Mouse (Mus musculus): ENCODE results near the gene Mta2. TPM values are rescaled to one million over a fixed set of nuclear protein-coding genes. Genes with fewer than 3 reads are reported as not detected.

Gene Mta2
- polyA plus RNA-seq, 1 experiment: 29.9 TPM

- peak; percentile 77 for DNase-seq (ENCODE audit: low spot score)
These were observed 12.2 kb upstream of the Mta2 start, which contains the start of the genes Rom1 and Eml3 for GRCm38 (mm10) chr19:8929224-8930088. Gene Rom1, minus strand, starts transcription at chr19:8929356. Gene Eml3, plus strand, starts transcription at chr19:8929552.

DNA sequence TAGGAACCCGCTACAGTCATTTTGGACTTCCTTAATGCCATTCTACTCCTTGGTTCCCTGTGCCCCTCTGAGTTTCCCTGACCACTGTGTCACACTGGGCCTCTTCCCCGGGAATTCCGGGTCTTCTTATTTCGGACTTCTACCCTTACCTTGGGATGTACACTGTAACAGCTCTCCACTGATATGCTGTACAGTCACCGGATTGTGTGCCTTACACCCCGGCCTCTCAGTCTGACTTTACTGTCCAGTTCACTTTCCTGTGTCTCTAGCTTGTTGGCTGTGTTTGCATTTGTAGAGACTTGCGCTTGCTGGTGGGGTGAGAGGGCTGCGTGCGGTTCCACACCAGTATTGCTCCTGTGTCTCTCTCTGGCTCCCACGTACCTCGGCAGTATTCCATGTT, 11.6 kb upstream of the Mta2 start:
- no peak for DNase-seq (ENCODE audit: low spot score)

DNA sequence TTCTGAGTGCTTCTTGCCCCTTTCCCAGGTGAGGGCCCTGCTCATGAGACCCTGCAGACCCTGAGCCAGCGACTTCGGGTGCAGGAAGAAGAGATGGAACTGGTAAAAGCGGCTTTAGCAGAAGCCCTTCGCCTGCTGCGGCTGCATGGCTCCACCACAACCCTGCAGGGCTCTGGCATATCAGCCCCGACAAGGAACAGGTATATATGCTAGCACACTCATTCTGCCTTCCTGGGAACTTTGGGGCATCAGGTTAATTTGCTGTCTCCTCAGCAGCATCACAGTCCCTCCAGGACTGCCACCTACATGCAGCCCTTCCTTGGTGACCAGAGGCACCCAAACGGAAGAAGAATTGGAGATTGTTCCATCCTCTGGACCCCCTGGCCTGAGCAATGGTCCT, 10.9 kb upstream of the Mta2 start:
- no peak for DNase-seq (ENCODE audit: low spot score)

DNA sequence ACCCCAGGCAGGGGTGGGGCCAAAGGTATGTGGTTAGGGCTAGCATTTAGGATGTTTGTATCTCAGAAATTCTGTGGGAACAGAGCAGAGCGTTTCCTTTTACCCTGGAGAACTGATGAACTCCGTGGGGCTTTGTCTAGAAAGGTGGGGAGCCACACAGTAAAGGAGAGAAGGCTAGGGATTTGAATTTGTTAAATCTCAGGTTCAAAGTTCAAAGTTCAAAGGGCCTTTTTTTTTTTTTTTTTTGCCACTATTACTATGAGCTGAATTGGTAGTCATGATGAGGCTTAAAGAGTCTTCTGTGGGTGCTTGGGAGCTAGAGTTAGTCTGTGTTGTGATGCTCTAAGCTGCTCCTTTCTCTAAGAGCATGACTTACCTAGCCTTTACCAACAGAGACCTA, 4.9 kb upstream of the Mta2 start:
- DNase-seq (ENCODE audit: low spot score): no peak

DNA sequence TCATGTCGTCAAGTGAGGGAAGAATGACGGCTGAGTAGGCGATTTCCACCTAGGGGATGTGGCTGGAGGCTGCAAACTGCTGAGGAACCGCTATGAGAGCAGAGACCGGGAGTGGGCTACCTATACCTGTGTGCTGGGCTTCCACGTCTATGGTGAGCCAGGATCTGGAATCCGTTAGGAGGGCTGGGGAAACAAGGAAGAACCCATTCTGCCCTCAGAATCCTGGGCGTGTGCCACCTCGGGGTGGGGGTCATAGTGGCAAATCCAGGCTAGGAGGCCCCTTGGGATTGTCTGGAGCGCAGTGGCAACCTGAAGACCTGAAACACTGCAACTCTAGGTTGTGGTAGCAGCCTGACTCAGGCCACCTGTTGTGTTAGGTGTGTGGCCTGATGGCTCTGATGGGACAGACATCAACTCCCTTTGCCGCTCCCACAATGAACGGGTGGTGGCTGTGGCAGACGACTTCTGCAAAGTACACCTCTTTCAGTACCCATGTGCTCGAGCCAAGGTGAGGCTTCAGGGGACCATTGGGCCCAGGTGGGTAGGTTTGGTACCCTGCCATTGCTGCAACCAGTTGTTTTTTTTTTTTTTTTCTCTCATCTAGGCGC, 1.0 kb upstream of the Mta2 start:
- no peak for DNase-seq (ENCODE audit: low spot score)

DNA sequence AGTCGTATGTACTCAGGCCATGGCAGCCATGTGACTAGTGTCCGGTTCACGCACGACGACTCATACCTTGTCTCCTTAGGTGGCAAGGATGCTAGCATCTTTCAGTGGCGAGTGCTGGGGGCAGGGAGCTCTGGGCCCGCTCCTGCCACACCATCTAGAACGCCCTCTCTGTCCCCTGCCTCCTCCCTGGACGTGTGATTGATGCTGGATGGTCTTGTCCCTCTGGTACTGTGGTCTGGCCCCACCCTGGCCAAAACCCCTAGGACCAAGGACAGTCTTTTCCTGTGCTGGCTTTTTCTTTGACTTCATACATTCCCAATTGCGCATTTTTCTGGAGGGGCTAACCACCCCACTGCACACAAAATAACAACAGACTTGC, 550 bp upstream of the Mta2 start:
- DNase-seq (ENCODE audit: low spot score): no peak

DNA sequence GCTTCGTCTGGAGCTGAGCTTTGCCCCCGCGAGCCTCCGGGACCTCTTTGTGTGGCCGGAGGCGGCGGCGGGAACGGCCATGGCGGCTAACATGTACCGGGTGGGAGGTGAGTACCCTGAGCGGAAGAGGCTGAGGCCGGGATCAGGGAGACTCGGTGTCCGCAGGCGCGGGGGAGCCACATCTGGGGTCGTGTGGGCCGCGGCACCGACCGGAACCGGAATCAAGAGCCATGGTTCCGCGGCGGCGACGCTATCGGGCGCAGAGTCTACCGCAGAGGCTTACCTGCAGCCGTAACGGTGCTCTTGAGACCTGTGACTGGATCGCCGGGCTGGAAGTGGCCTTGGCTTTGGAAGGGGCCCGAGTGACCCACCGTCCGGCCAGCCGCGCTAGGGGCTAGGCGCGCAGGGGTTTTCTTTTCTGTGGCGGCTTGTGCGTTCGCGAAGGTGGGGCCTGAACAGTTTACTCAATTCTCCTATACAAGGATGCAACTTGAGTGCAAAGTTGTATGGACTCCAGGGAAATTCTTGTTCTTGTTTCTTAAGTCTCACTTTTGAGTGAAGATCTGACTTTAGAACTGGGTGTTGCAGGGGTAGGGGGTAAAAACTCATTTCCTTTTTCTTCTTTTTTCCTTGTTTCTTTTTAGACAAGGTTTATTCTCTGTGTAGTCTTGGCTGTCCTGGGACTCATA, 745 bp downstream of the Mta2 start:
- no peak for DNase-seq (ENCODE audit: low spot score)

DNA sequence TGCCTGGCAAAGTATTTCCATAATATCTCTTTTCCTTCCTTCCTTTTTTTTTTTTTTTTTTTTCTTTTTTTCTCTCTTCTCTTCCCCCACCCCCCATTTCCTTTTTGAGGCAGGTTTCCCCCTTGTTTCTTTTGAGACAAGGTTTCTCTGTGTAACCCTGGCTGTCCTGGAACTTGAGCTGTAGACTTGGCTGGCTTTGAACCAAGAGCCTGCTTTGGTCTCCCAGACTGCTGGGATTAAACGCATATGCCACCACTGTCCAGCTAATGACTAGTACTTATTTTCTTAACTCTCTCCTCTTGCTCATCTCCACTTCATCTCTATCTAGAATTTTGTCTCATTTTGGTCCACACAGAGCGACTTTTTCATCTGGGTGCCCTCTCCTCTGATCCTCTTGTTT, 1.4 kb downstream of the Mta2 start:
- DNase-seq (ENCODE audit: low spot score): no peak

DNA sequence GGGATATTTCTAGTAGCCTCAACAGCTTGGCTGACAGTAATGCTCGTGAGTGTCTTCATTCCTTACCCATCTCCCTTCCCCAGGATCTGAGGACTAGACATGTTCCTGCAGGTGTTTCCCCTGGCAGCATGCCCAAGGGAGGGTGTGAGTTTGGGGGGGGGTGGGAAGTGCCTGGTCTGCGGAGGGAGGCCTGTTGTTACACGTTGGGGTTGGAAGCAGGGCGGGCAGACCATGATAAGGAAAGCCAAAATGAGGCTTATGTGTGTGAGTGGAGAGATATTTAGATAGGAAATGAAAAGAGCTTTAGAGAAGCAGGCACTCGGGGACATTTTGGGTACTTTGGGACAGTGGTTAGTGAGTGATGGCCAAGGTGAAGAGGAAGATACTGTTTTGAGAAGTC, 2.4 kb downstream of the Mta2 start:
- DNase-seq (ENCODE audit: low spot score): no peak

- DNase-seq (ENCODE audit: low spot score): no peak
These were observed 3.1 kb downstream of the Mta2 start for GRCm38 (mm10) chr19:8944750-8945149.

DNA sequence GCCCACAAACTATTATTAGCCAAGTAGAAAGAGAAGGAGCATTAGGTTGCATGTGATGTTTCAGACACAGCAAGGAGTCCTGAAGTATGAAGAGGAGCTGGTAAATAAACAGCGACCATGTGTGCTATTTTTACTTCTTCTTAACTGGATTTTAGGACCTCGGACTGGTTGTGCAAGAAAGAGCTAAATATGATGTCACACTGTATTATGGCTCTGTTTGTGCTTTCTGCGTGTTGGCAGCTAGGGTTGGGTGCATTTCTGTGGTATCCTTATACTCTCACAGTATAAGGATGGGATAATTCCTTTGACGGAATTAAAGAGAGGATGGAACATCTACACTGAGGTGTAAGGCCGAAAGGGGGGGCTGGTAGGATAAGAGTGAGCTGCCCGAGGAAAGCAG, 3.6 kb downstream of the Mta2 start:
- DNase-seq (ENCODE audit: low spot score): no peak

GRCm38 (mm10) chr19:8946929-8947328, 5.3 kb downstream of the Mta2 start:
- no peak for DNase-seq (ENCODE audit: low spot score)

DNA sequence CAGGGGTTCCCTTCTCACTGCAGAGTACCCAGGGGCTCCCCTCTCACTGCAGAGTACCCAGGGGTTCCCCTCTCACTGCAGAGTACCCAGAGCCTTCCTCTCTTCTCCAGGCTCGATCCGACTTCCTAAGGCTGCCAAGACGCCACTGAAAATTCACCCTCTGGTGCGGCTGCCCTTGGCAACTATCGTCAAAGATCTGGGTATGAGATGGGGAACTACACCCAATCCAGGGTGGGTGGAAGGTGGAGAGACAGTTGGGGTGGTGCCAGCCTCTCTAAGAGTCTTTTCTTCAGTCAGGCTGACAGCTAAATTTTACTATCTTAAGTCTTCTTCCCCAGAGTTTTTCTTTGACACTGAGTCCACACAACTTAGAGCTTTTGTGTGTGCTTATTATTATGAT, 8.5 kb downstream of the Mta2 start:
- no peak for DNase-seq (ENCODE audit: low spot score)

DNA sequence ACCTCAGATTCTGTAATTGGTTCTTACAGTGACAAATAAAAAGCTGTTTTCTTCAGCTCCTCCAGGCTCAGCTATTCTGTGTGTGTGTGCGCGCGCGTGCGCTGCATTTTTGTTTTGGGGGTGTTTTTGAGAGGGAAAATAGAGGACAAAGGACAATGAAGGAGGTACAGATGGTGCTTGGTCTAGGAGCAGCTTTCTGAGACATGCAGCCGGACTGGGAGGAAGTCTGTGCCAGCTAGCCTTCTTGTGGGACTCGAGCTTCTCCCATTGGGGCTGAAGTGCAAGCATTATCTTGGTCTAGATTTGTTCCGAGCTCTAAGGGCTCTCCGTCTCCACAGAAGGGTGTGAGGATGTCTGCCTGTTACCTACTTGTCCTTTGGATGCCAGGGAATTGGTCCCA, 10.6 kb downstream of the Mta2 start:
- DNase-seq (ENCODE audit: low spot score): no peak

DNA sequence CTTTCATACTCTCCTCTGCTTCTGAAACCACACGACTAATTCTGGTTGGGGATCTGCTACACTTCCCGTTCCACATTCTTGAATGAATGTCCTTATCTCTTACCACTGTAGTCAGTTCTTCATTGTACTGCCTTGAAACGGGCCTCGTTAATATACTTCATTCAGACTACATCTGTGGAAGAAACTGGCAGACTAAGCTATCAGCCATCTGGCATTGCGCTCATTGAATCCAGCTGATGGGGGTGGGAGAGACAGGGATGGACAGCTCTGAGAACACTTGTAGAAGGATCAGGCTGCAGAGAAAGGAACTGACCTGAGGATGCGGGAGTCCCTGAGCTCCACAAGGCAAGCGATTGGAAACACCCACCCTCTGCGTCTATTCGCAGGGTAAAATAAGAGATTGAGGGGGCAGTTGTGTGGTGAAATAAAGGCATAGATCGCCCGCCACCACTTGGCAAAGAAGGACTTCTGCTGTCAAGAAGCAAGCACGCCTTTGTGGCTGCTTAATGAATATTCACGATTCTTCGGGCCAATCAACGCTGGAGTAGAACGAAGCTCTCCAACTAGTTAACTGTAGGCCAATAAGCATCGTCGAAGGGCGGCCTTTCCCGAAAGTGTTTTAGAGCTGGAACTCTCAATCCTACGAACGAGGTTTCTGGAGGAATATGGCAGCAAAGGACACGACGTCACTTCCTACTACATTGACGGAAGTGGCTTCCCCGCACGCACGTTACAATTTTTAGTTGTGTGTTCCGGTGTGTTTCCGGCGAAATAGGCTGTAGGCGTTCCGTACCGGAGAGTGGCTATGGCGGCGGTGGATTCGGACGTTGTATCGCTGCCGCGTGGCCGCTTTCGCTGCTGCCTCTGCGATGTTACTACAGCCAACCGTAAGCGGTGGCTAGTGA, 11.7 kb downstream of the Mta2 start, which contains the start of gene Tut1:
TSS of gene Tut1 (plus strand) at position 713 of the 905 bp plus-strand sequence.
- DNase-seq (ENCODE audit: low spot score): peak; percentile 61

DNA sequence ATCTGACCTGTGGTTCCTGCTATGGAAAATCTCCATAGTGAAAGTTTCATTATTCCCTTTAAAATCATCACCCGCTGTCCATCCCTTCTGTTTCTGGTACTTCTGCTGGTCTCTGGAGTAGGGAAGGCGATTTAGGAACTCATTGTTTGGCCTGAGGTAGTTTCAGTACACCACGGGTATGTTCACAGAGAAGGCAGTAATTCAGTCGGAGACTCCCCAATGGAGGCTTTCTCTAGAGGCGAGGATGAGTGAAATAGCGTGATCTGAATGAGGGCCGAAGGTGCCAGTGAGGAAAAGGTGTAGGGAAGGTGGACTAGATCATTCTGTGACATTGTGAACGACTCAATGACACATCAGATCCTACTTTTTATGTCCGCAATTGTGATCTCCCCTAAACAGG, 12.5 kb downstream of the Mta2 start:
- DNase-seq (ENCODE audit: low spot score): no peak

DNA sequence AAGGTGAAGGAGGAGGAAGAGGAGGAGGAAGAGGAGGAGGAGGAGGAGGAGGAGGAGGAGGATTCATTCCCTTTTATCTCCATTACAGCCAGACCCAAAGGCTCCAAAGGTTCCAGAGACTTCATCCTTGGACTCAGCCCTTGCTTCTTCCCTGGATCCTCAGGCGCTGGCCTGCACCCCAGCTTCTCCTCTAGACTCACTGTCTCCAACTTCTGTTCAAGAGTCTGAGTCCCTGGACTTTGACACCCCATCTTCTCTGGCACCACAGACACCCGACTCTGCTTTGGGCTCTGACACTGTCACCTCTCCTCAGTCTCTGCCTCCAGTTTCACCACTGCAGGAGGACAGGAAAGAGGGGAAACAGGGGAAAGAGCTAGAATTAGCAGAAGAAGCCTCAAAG, 20.6 kb downstream of the Mta2 start:
- no peak for DNase-seq (ENCODE audit: low spot score)

DNA sequence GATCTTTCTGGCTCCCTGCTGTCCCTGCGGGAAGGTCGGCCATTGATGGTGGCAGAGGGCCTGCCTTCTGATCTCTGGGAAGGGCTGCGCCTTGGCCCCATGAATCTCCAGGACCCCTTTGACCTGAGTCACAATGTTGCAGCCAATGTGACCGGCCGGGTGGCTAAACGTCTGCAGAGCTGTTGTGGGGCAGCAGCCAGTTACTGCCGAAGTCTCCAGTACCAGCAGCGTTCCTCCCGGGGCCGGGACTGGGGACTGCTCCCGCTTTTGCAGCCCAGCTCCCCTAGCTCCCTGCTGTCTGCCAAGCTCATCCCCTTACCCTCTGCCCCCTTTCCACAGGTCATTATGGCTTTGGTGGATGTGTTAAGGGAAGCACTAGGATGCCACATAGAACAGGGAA, 23.4 kb downstream of the Mta2 start:
- no peak for DNase-seq (ENCODE audit: low spot score)

GRCm38 (mm10) chr19:8965771-8966170, 24.1 kb downstream of the Mta2 start:
- DNase-seq (ENCODE audit: low spot score): no peak

- no peak for DNase-seq (ENCODE audit: low spot score)
These were observed 24.5 kb downstream of the Mta2 start for GRCm38 (mm10) chr19:8966198-8966589.

DNA sequence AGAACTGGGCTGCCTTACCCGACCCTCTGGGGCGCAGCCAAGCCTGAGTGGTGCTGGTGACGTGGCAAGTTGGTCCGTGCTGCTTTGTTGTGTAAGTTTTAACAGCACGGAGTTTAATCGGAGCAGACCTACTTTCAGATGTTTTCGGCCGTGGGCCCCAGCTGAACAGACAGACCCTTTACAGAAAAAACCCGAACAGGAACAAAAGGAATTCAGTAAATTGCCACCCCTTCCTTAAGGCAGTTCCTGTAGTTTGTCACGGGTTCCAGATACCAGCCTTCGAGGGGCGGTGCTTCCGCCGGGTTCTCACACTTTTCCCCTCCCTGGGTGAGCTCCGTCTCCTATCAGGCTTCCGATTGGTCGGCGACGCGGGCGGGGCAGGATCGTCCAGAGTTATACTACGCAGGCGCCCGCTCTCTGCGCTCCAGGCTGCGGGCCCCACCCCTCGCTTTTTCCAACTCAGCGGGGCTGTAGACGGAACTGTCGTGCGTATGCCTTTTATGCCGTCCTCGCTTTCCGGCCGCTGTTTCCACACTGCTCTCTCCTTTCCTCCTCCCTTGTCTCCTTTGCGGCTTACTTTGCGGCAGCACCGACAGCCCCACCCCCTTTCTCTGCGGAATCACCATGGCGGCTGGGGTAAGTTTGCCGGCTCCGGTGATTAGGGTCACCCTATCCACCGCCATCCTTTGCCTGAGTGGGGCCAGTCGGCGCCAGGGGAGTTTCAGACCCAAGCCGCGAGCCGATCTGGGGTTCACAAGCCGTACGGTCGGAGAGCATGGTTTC, 25.1 kb downstream of the Mta2 start, which contains the start of gene Eef1g:
TSS of gene Eef1g (plus strand) at position 452 of the 783 bp plus-strand sequence.
- DNase-seq (ENCODE audit: low spot score): peak; percentile 85

Measured in urinary bladder, adult 2 months (tissue).